Mouse (Mus musculus) forebrain, embryonic 16.5 days (tissue): ENCODE results near the gene Ttc21a. TPM values are rescaled to one million over a fixed set of nuclear protein-coding genes. Genes with fewer than 3 reads are reported as not detected.
A peak's percentile ranks its signal among the peaks of the same experiment; 100 is the strongest.
"Not testable (repeated sequence)": the region's sequence is repeated elsewhere in the genome, so short reads cannot be mapped to it uniquely, and the experiment has no call there.

Source experiments
- ATAC-seq: fragments of 200-750 bp; cut with Nextera tagmentation; 2 replicates; pipeline ENCODE4 v1.8.0; 2017; ENCODE audit warnings: mild to moderate bottlenecking, moderate library complexity
- H3K27ac ChIP-seq: fragments of 300-500 bp; sonication (generic); 2 replicates; pipeline ENCODE4 v1.5.1; 2014; ENCODE audit warnings: low read length, control low read depth
- H3K27me3 ChIP-seq: fragments of 300-500 bp; sonication (generic); replicated peaks from 2 replicates; pipeline ENCODE4 v1.6.1; 2014; ENCODE audit warnings: low read length; ENCODE audit not compliant: control insufficient read depth, insufficient read depth
- H3K36me3 ChIP-seq: fragments of 300-500 bp; sonication (generic); 2 replicates; pipeline ENCODE4 v1.6.1; 2014; ENCODE audit not compliant: control insufficient read depth, insufficient read depth
- H3K4me1 ChIP-seq: fragments of 300-500 bp; sonication (generic); replicated peaks from 2 replicates; pipeline ENCODE4 v1.6.1; 2014; ENCODE audit warnings: low read length; ENCODE audit not compliant: control insufficient read depth, insufficient read depth
- H3K4me2 ChIP-seq: fragments of 300-500 bp; sonication (generic); 2 replicates; pipeline ENCODE4 v1.6.1; 2014; ENCODE audit warnings: mild to moderate bottlenecking, low read length, control low read depth
- H3K4me3 ChIP-seq: fragments of 300-500 bp; sonication (generic); replicated peaks from 2 replicates; pipeline ENCODE4 v1.5.1; 2014; ENCODE audit warnings: mild to moderate bottlenecking, low read length, control low read depth
- H3K9ac ChIP-seq: fragments of 300-500 bp; sonication (generic); replicated peaks from 2 replicates; pipeline ENCODE4 v1.6.1; 2014; ENCODE audit warnings: low read depth, low read length, control low read depth
- H3K9me3 ChIP-seq: fragments of 300-500 bp; sonication (generic); 2 replicates; pipeline ENCODE4 v1.6.1; 2016; ENCODE audit warnings: low read length; ENCODE audit not compliant: control insufficient read depth
- WGBS: fragments of 180-500 bp; shearing (Covaris S2); extraction: QIAGEN DNeasy Blood & Tissue Kit; methylation state at CpG from one replicate; pipeline ENCODE4 v1.1.7; 2014; 5-methylcytosine and 5-hydroxymethylcytosine counted together
- polyA plus RNA-seq: library from polyadenylated mRNA; unstranded; fragments of >200 nt; fragmentation: Nextera tagmentation; extraction: Ambion mirVana; gene quantifications from 2 replicates; pipeline ENCODE4 v1.2.1, GENCODE M21; 2015

Ttc21a gene
- polyA plus RNA-seq, 1 experiment from 2014 or later = 0.76 TPM

GRCm38 (mm10) chr9:120010781-120011511, 73.5 kb downstream of the Ttc21a start:
- H3K4me1 ChIP-seq = peaks cover 13% of the 10 kb centered on the region
- peak; percentile 94 for ATAC-seq
- peak overlapping the region; percentile 92 for H3K27ac ChIP-seq
- H3K9ac ChIP-seq = peak overlapping the region; percentile 52
- H3K36me3 ChIP-seq = no peaks in the 10 kb centered on the region
- no peaks in the 10 kb centered on the region for H3K9me3 ChIP-seq
- WGBS = under 1% methylated on average over 57 of the region's 60 CpGs
- H3K4me3 ChIP-seq = peak overlapping the region; percentile 55
- H3K4me2 ChIP-seq = peak overlapping the region; percentile 79
- no peaks in the 10 kb centered on the region for H3K27me3 ChIP-seq

DNA sequence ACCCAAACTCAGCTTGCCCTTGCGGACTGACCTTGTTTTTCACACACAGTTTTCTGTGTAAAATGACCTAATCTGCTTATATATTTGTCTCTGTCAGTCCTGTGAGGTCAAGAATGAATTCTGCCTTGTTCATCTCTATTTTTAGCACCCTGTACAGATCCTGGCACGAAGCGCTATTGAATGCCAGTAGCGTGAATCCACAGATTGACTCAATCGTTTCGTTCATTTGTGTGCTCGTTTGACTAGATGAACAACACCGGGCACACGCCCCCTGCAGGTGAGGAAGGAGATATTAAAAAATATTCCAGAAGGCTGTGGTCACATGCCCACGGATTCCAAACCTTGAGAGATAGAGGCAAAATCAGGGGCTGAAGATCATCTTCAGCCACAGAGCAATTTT, 74.1 kb downstream of the Ttc21a start:
- no peaks in the 10 kb centered on the region for H3K27me3 ChIP-seq
- H3K4me2 ChIP-seq = peak overlapping the region; percentile 79
- H3K27ac ChIP-seq = peak overlapping the region; percentile 92
- H3K4me1 ChIP-seq = peaks cover 13% of the 10 kb centered on the region
- 1% methylated on average over 10 of the region's 10 CpGs for whole genome bisulfite sequencing
- H3K9me3 ChIP-seq = no peaks in the 10 kb centered on the region
- ATAC-seq = peak; percentile 78
- peak overlapping the region; percentile 52 for H3K9ac ChIP-seq
- H3K36me3 ChIP-seq = no peaks in the 10 kb centered on the region
- peak overlapping the region; percentile 55 for H3K4me3 ChIP-seq

- H3K36me3 ChIP-seq, H3K27ac ChIP-seq, H3K9me3 ChIP-seq, ATAC-seq, H3K4me2 ChIP-seq, H3K27me3 ChIP-seq, H3K9ac ChIP-seq, H3K4me3 ChIP-seq: not testable (repeated sequence)
- H3K4me1 ChIP-seq = peaks cover 13% of the 10 kb centered on the region
- 86% methylated on average over 6 of the region's 6 CpGs for WGBS
These were observed 74.8 kb downstream of the Ttc21a start for GRCm38 (mm10) chr9:120012161-120012560.

DNA sequence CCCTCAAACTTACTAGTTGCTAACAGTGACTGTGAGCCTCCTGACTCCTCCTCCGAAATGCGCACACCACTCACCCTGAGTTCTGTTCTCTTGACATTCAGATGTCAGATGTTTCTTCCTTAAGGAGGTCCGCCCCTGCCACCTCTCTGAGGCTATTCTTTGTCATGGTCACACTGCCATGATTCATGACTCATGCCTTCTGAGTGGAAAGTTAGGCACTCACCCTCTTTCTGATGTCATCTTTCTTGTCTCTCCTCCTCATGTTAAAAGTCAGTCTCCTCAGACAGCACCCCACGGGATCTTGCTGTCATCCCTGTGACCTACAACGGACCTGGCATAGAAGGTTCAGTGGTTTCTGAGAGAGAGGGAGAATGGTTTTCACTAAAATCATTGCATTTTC, 75.4 kb downstream of the Ttc21a start:
- no peaks in the 10 kb centered on the region for H3K9me3 ChIP-seq
- no peaks in the 10 kb centered on the region for H3K36me3 ChIP-seq
- peaks cover 13% of the 10 kb centered on the region for H3K4me1 ChIP-seq
- ATAC-seq = no peak
- WGBS = 88% methylated on average over 5 of the region's 5 CpGs
- H3K4me2 ChIP-seq = no peak overlapping the region
- no peaks in the 10 kb centered on the region for H3K27me3 ChIP-seq
- no peak overlapping the region for H3K4me3 ChIP-seq
- H3K27ac ChIP-seq = no peak overlapping the region
- no peak overlapping the region for H3K9ac ChIP-seq

DNA sequence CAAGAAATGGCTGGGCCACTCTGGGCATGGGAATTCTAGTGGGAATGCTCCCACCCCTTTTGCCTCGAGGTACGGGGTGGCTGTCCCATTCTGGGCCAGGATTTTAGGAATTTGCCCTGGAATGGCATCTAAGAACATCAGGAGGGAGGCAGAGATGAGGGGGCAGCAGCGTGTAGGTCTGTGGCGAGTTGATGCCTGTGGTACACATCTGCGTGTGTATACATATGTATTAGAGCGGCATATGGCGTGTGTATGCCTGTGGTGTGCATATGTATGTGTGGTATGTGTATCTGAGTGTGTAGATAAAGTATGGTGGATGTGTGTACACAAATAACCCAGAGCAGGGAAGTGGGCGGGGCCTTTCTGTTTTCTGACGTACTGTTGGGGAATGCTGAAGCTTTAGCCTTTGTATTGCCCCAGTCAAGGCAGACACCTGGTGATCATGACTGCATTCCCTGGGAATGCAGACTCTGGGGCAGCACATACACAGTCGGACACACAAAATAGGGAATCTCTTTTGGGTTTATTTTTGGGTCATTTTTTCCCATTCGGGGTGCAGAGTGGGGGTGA, 75.9 kb downstream of the Ttc21a start:
- H3K27ac ChIP-seq = no peak overlapping the region
- H3K9ac ChIP-seq = no peak overlapping the region
- no peaks in the 10 kb centered on the region for H3K27me3 ChIP-seq
- WGBS = 68% methylated on average over 11 of the region's 11 CpGs
- no peak for ATAC-seq
- no peaks in the 10 kb centered on the region for H3K9me3 ChIP-seq
- H3K4me3 ChIP-seq = no peak overlapping the region
- H3K36me3 ChIP-seq = no peaks in the 10 kb centered on the region
- no peak overlapping the region for H3K4me2 ChIP-seq
- peaks cover 13% of the 10 kb centered on the region for H3K4me1 ChIP-seq

GRCm38 (mm10) chr9:120014828-120015227, 77.4 kb downstream of the Ttc21a start:
- H3K4me3 ChIP-seq = no peak overlapping the region
- ATAC-seq = no peak
- no peak overlapping the region for H3K27ac ChIP-seq
- H3K4me2 ChIP-seq = no peak overlapping the region
- WGBS = 66% methylated on average over 6 of the region's 6 CpGs
- H3K9me3 ChIP-seq = no peaks in the 10 kb centered on the region
- H3K9ac ChIP-seq = no peak overlapping the region
- no peaks in the 10 kb centered on the region for H3K36me3 ChIP-seq
- H3K27me3 ChIP-seq = no peaks in the 10 kb centered on the region
- peaks cover 13% of the 10 kb centered on the region for H3K4me1 ChIP-seq

DNA sequence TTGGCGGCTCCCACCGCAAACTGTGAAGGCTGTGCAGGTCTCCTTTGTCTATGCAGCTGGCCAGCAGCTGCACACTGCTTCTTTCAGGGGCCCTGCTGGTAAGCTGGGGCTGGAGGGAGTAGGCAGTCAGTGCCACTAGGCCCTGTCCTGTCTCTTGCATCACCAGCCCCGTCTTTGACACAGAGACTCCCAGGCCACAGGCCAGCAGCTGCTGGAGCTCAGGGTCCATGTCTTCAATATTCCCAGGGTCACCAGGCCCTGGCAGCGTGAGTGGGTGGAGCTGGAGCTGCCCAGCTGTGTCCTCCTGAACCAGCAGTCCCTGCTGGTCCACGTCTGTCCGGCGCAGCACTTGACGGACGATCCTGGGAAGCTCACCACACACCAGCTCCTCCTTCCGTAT, 79.5 kb downstream of the Ttc21a start:
- no peak overlapping the region for H3K27ac ChIP-seq
- H3K4me3 ChIP-seq = no peak overlapping the region
- no peaks in the 10 kb centered on the region for H3K36me3 ChIP-seq
- WGBS = 79% methylated on average over 10 of the region's 10 CpGs
- no peak overlapping the region for H3K4me2 ChIP-seq
- H3K4me1 ChIP-seq = no peaks in the 10 kb centered on the region
- H3K27me3 ChIP-seq = no peaks in the 10 kb centered on the region
- ATAC-seq = no peak
- H3K9ac ChIP-seq = no peak overlapping the region
- no peaks in the 10 kb centered on the region for H3K9me3 ChIP-seq

Other genes starting within 250 kb of the Ttc21a start
- gene Scn10a, start 218.3 kb upstream of the Ttc21a start, polyA plus RNA-seq = 0.09 and 0.20 TPM in 2 replicates
- gene Scn11a, start 112.2 kb upstream of the Ttc21a start, polyA plus RNA-seq = 0.26 and 0.27 TPM in 2 replicates
- 85.2 and 89.8 TPM in 2 replicates for gene Wdr48, start 42.7 kb upstream of the Ttc21a start, polyA plus RNA-seq
- 23.8 and 30.4 TPM in 2 replicates for gene Gorasp1, start within 50 bp of the Ttc21a start, polyA plus RNA-seq
- 2.0 and 2.5 TPM in 2 replicates for gene Csrnp1, start 47.1 kb downstream of the Ttc21a start, polyA plus RNA-seq
- gene Xirp1, start 86.0 kb downstream of the Ttc21a start, polyA plus RNA-seq = not detected in 2 replicates
- gene Cx3cr1, start 132.3 kb downstream of the Ttc21a start, polyA plus RNA-seq = 6.4 and 7.0 TPM in 2 replicates
- not detected in 2 replicates for gene Ccr8, start 154.5 kb downstream of the Ttc21a start, polyA plus RNA-seq
- gene Slc25a38, start 172.8 kb downstream of the Ttc21a start, polyA plus RNA-seq = 37.5 and 39.4 TPM in 2 replicates
- 953 and 1,017 TPM in 2 replicates for gene Rpsa, start 190.1 kb downstream of the Ttc21a start, polyA plus RNA-seq
- gene Mobp, start 212.1 kb downstream of the Ttc21a start, polyA plus RNA-seq = 0.13 TPM in 1 of 2 replicates, not detected in the other